Mouse (Mus musculus): ENCODE data around the gene Opcml.

- TF ChIP-seq CEBPB (IDR thresholded peaks at IDR 0.05; ENCODE audit: low read depth): no peak
- no peak for TF ChIP-seq MYOD1 (IDR thresholded peaks at IDR 0.05; ENCODE audit: control insufficient read depth, insufficient read length, low read depth)
- TF ChIP-seq USF1 (IDR thresholded peaks at IDR 0.05; ENCODE audit: low read depth): no peak
- no peak for TF ChIP-seq CTCF (IDR thresholded peaks at IDR 0.05; ENCODE audit: control insufficient read depth, insufficient read depth, insufficient read length)
Measured at GRCm38 (mm10) chr9:28489828-28490227, 699.3 kb downstream of the Opcml start.
